Mouse (Mus musculus): ENCODE results near the gene Pde8b.
"Not testable (repeated sequence)": the region's sequence is repeated elsewhere in the genome, so short reads cannot be mapped to it uniquely, and the experiment has no call there.

The Pde8b gene

GRCm38 (mm10) chr13:95215661-95216170, 34.4 kb downstream of the Pde8b start:
- not testable (repeated sequence) for DNase-seq

GRCm38 (mm10) chr13:95212320-95212719, 37.8 kb downstream of the Pde8b start:
- DNase-seq = no peak

- not testable (repeated sequence) for DNase-seq
Observed at GRCm38 (mm10) chr13:95207301-95207700, 42.8 kb downstream of the Pde8b start.

- no peak for DNase-seq
Observed at GRCm38 (mm10) chr13:95202151-95202758, 47.9 kb downstream of the Pde8b start.

GRCm38 (mm10) chr13:95200817-95201216, 49.3 kb downstream of the Pde8b start:
- no peak for DNase-seq

GRCm38 (mm10) chr13:95200036-95200435, 50.1 kb downstream of the Pde8b start:
- DNase-seq = no peak

- DNase-seq = no peak
Observed at GRCm38 (mm10) chr13:95196106-95196705, 53.9 kb downstream of the Pde8b start.

GRCm38 (mm10) chr13:95191951-95192350, 58.2 kb downstream of the Pde8b start:
- DNase-seq = no peak

GRCm38 (mm10) chr13:95189111-95189510, 61.0 kb downstream of the Pde8b start:
- DNase-seq = no peak

- no peak for DNase-seq
Observed at GRCm38 (mm10) chr13:95187153-95187665, 62.9 kb downstream of the Pde8b start.

- DNase-seq = no peak
Observed at GRCm38 (mm10) chr13:95186741-95187035, 63.4 kb downstream of the Pde8b start.

GRCm38 (mm10) chr13:95185891-95186740, 64.0 kb downstream of the Pde8b start:
- no peak for DNase-seq

- DNase-seq = no peak
Observed at GRCm38 (mm10) chr13:95183686-95184085, 66.5 kb downstream of the Pde8b start.

GRCm38 (mm10) chr13:95180208-95180607, 69.9 kb downstream of the Pde8b start:
- no peak for DNase-seq

- no peak for DNase-seq
Observed at GRCm38 (mm10) chr13:95177326-95177725, 72.8 kb downstream of the Pde8b start.

- DNase-seq = no peak
Observed at GRCm38 (mm10) chr13:95176399-95176798, 73.7 kb downstream of the Pde8b start.

GRCm38 (mm10) chr13:95174253-95174652, 75.9 kb downstream of the Pde8b start:
- DNase-seq = no peak

GRCm38 (mm10) chr13:95172346-95172745, 77.8 kb downstream of the Pde8b start:
- no peak for DNase-seq

GRCm38 (mm10) chr13:95160211-95160610, 89.9 kb downstream of the Pde8b start:
- DNase-seq = no peak

- no peak for DNase-seq
Observed at GRCm38 (mm10) chr13:95158986-95159385, 91.2 kb downstream of the Pde8b start.

GRCm38 (mm10) chr13:95144746-95145145, 105.4 kb downstream of the Pde8b start:
- DNase-seq = no peak

GRCm38 (mm10) chr13:95140460-95141079, 109.6 kb downstream of the Pde8b start:
- no peak for DNase-seq

Data from cerebellum, adult 9-11 months (tissue).